Mouse (Mus musculus): Measurements from ENCODE around the gene Cabp2.

Gene Cabp2

DNA sequence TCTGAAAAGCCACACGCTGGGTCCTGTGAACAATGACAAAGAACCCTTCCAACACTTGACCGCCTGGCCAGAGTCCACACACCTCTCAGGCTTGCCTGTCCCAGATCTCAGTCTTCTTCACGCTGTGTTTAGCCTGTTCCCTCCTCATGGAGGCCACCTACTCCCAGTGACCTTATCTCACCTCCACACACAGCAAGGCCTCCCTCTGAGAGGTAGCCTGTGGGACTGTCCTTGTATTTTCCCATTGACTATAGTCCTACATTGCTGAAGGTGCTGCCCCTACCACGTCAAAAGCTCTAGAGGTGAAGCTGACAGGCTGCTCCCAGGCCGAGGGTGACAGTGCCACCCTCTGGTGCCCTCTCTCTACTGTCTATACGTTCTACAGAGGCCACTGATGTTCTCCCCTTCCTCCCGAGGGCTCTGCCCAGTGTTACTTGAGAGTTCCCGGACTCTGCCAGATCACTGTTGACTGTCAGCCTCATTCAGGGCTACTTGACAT lies 818 bp upstream of the Cabp2 start:
- peak; percentile 75 for DNase-seq (ENCODE audit: low read depth, low spot score)

DNA sequence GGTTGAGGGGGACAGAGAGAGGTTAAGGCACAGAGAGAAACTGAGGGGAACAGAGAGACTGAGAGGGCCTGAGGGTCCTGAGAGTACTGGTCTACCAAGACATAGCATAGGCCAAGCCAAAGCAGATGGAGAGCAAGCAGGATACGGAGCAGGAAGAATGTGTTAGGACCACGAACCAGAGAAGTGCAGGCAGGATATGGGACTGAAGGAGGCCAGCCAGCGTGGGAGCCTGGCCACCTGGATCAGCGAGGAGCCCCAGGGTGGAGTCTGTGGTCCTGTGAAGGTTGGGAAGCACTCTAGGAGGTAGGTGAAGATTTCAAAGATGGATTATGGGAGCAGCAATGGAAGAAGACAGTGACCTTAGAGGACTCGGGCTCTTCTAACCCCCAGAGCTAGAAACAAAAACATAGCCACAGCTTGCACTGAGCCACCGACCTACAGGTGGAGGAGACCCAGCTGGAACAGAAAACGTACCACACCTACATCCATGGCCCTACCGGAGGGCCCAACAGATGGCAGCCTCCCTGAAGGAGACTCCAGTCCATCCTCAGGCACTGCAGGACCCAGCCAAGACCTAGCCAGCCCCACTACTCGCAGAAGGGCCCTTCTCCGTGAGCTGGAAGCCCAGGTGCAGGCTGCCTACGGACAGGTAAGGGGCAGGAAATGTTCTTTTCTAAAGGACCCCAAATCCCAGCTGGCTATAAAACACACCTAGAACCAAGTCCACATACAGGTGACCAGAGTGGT lies 1.0 kb downstream of the Cabp2 start:
- DNase-seq (ENCODE audit: low read depth, low spot score): no peak

DNA sequence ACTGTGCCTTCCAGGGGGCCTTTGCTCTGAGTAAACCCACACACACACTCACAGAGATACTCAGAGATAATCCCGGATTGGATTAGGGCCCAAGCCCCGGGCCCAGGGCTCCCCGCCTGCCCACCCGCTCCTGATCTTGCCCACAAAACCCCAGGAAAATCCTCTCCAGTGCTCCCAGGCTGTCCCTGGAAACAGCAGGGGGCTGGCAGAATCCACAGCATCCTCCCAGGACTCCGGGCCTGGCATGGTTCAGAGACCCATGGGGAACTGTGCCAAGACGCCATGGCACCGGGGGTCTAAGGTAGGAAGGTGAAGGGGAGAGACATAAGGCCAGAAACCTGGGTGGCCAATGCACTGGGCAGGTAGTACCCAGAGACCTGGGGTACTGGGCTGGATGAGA lies 1.9 kb downstream of the Cabp2 start:
- no peak for DNase-seq (ENCODE audit: low read depth, low spot score)

DNA sequence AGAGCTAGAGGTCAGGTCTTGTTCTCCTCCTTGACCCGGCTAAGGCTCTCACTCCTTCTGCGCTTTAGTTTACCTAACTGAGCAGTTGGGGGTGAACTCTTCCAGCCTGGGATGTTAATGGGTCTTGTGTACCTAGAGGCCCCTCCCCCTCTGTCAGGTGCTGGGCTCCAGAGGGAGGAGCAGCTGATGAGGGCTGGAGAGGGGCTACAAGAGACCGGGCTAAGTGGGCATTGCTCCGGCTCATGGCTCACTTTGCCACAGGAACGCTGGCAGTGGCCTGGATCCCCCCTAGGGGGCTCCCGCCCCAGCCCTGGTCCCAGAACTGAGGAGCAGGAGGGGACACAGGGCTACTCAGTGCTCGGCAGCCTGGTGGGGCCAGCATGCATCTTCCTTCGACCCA lies 2.4 kb downstream of the Cabp2 start:
- no peak for DNase-seq (ENCODE audit: low read depth, low spot score)

DNA sequence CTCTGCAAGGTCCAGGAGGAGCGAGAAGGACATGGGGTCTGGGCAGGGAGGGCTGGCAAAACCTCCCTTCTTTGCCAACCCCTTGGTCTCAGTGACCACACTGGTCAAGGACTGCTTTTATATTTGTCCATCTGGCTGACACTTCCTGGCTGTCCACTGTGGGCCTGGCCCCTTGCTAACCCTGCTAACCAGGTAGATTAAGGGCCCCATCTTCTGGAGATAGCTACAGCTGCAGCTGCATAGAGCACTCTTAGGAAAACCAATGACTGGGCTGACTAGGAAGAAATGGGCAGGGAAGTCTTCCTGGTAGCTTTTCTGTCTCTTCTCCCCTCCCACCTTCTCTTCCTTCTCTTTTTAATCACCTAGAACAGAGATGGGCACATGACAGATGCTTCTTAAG lies 3.6 kb downstream of the Cabp2 start:
- DNase-seq (ENCODE audit: low read depth, low spot score): no peak

DNA sequence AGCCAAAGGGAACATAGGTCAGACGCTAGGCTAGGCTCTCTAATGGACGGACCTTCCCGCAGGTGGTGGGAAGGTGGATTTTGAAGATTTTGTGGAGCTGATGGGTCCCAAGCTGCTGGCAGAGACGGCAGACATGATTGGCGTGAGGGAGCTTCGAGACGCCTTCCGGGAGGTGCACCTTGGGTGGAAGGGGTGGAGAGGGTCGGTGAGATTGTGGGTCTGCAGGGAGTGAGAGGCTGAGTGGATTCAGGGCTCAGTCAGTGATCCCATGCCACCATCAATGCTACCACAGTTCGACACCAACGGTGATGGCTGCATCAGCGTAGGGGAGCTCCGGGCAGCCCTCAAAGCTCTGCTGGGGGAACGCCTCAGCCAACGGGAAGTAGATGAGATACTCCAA lies 4.8 kb downstream of the Cabp2 start:
- DNase-seq (ENCODE audit: low read depth, low spot score): no peak

DNA sequence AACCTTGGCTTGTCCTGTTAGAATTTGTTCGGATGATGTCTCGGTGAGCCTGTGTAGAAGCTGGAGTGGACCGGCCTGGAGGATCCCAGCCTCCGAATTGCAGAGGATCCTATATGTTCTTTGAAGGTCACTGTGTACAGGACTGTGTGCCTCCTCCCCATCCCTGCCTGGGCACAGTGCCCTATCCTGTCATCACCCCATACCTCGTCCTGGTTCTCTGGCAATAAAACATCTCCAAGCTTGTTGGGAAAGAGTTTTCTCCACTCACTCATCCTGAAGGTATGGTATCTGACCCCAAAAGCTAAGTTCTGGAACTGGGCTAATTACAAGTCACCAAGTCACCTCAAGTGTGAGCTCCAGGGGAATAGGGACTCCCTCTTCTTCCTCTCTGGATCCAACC lies 5.7 kb downstream of the Cabp2 start:
- DNase-seq (ENCODE audit: low read depth, low spot score): no peak

DNA sequence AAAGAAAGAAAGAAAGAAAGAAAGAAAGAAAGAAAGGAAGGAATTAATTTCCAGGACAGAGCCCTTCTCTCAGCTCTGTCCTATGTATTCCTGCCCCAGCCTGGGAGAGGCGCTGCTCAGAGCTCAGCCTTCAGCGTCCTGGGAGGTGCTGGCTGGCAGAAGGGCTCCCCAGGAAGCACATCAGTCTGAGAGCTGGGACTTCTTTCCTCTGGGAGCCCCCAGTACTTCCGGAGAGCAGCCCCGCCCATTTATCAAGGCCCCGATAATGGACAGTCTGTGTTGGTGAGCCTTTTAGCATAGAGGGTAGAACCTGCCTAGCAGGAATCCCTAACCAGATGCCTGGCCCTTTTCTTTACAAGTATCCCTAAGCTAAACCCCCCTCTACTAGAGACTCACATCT lies 6.8 kb downstream of the Cabp2 start:
- no peak for DNase-seq (ENCODE audit: low read depth, low spot score)

DNA sequence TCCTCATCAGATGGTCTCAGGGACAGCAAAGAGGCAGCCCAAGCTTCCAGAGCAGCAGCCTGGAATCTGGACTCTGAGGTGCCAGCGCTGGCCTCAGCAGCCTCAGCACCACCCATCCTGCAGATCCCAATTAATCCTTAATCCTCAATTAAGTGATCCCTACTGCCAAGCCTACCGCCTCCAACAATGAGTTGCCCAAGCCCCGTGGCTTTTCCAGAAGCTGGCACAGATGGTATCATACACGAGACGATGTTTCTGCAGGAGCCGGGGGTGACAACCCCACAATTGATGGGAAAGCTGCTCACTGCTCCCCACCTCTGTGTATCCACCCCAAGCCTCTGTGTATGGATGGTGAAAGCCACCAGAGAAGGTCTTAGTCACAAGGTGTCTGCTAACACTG lies 7.8 kb downstream of the Cabp2 start:
- DNase-seq (ENCODE audit: low read depth, low spot score): no peak

DNA sequence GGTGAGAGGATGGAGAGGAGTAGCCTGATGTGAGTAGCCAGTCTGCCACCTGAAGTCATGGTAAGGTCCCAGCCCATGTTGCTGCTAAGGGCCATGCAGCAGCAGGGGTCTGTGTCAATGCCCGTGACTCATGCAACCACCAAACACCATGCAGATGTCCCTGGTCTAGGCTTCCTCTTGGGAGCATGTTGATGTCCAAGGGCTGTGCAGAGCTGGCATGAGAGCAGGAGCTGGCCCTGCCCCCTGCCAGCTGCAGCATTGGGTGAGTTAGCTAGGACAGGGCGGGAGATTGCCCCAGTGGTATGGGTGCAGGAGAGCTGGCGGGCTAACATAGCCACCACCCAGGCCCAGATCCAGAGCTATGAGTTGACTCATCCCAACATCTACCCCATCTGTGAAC lies 9.1 kb downstream of the Cabp2 start:
- DNase-seq (ENCODE audit: low read depth, low spot score): no peak

DNA sequence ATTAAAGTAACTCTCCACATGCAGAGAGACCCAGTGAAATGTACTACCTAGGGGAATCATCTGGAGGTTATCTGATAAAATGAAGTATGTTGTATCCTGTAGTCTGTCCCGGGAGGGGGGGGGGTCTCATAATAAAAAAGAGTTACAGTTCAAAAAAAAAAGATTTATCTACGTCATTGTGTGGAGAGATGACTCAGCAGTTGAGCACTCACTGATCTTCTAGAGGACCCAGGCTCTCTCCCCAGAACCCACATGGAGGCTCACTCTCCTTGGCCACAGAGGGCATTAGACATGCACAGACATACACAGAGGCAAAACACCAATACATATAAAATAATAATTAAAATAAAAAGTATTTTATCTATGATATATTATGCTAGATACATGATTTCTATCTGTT lies 10.0 kb downstream of the Cabp2 start:
- no peak for DNase-seq (ENCODE audit: low read depth, low spot score)

DNA sequence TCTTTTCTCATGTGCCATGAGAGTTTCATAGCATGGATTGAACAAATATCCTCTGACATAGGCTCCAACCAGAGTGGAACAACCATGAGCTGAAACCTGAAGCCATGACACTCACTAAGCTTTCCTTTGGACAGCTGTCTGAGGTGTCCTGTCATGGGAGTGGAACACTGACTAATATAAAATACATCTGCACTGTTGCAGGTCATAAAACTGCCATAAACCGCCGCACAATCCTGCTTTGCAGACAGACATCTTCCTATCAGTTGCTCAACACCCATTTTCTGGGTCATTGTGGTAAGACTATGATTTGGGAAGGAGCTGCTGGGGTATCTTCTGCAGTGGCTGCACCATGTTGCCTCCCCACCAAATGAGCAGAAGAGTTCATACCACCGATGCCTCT lies 11.4 kb downstream of the Cabp2 start:
- no peak for DNase-seq (ENCODE audit: low read depth, low spot score)

DNA sequence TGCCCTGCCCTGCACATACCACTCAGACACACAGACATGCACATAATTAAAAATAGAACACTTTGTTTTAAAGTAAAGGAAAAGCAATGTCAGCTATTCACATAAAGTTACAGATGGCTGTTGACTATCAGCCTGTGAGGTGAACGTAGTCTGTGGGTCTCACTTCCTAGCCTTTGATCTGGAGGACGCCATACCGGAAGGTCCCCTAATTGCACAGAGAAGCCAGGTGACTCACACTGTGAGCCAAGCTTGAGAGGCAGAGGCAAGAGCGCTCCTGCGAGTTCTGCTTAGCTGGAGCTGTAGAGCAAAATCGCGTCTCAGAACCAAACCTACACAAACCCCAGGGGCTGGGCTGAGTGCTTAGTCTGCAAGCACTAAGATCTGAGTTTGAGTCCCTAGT lies 12.4 kb downstream of the Cabp2 start:
- peak; percentile 75 for DNase-seq (ENCODE audit: low read depth, low spot score)

DNA sequence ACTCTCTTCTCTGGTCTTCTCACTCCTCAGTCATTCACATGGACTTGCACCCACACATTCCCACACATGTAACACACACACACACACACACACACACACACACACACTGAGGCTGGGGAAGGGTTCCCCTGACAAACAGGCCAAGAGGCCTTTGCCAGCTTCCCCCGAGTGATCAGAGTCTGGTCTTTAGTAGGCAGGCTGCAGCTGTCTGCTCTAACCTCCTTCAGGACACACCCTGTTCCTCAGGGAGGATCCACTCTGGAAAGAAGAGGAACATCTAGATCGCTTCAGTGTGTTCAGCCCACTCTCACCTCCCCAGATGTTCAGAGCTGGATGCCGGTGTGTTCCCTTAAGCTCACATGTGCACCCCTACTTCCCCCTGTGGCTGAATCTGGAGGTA lies 13.0 kb downstream of the Cabp2 start:
- no peak for DNase-seq (ENCODE audit: low read depth, low spot score)

DNA sequence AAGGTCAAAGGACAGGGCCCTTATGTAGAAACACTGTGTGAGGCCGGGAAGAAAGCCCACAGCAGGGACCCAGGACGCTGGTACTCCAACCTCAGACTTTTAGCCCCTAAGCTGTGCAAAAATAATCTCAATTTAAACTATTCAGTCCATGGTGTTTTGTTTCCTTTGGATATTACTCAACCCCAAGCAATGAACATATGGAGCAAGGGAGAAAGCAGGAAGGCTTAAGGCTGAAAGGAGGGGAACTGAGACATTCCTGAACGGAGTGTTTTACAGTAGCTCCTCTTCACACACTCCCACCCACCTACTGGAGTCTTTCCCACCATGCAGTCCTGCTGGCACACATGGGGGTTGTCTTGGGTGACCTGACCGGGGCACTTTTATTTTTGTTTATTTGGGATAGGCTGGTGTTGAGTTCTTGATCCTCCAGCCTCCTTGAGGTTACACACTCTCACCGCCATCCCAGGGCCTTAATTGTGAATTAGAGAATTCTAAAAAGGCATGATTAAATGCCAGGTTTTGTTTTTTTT lies 13.5 kb downstream of the Cabp2 start:
- no peak for DNase-seq (ENCODE audit: low read depth, low spot score)

DNA sequence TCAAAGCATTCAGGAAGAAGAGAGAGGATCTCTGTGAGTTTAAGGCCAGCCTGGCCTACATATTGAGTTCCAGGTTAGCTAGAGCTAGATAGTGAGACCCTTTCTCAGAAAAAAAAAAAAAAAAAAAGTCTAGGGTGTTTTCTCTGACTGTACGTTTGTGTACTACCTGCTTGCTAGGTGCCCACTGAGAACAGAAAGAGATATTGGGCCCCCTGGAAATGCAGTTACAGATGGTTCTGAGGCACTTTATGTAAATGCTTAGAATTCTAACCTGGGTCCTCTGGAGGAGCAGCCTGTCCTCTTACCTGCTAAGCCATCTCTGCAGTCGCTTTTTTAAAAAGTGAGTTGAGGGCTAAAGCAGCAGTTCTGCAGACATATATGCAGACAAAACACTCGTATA lies 14.4 kb downstream of the Cabp2 start:
- DNase-seq (ENCODE audit: low read depth, low spot score): no peak

DNA sequence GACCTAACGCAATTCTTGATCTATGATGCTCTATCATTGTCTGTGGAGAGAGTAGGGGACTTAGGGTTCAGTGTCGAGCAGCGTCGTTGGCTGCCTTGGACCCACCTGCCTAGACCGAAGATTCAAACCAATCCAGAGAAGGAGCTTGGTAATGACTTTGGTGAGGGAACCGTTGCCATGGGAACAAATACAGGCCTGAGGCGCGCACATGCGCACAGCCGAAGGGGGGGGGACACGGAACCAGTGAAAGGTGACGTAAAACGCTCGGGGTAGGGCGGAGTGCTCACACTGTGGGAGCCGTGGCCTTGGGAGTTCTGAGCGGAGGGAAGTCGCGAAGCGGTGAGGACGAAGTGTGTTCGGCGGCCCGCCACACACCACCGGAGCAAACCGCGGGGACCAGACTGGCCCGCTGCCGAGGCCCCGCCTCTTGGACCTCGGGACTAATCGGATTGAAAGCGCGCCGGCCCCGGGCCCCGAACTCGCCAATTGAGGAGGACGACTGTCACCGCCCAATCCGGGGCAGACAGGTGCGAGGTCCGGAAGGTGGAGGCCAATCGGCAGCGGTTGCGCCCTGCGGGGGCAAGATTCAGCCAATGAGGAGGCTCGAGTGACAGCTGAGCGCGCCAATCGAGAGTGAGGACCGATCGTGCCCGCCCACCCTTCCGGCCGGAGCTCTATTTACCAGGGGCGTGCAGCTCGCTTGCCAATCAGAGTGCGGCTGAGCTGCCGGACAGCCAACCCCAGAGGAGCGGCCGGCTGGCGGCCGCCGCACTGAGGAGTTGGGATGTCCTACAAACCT lies 15.5 kb downstream of the Cabp2 start, which contains the start of gene Cdk2ap2:
Cdk2ap2 (plus strand) TSS at position 541 of the 799 bp plus-strand sequence.
- peak; percentile 99 for DNase-seq (ENCODE audit: low read depth, low spot score)

DNA sequence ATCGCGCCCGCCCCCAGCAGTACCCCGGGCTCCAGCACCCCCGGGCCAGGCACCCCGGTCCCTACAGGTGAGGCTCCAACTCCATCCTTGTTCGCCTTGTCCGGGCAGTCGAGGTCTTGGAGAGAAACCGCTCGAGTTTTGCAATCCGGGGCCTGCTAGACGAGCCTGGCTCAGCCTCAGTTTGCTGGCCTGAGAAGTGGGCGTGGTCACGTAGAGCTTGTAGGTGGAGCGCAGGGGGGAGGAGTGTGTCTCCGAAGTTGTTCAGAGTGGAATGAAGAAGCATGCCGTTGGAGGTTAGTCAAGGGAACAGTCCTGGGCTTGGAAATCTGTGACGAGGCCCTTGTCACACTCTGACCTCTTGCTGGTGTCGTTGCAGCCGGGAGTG lies 16.1 kb downstream of the Cabp2 start:
- DNase-seq (ENCODE audit: low read depth, low spot score): no peak

DNA sequence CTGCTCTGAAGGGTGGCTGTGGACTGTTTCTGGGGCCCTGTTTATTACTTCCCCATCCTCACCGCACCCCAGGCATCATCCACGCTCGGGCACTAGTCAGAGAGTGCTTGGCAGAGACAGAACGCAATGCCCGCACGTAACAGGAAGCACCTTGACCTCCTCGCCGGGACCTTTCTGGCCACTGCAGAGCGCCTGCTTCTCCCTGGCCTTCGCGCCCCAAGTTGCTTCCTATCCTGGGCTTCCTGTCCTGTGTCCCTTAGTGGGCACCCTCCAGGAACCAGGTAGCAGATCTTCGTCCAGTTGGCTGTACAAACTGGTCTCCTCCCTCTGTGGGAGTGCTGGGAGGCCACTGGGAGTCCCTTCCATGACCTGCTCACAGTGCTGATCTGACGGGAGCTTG lies 17.0 kb downstream of the Cabp2 start:
- DNase-seq (ENCODE audit: low read depth, low spot score): no peak

DNA sequence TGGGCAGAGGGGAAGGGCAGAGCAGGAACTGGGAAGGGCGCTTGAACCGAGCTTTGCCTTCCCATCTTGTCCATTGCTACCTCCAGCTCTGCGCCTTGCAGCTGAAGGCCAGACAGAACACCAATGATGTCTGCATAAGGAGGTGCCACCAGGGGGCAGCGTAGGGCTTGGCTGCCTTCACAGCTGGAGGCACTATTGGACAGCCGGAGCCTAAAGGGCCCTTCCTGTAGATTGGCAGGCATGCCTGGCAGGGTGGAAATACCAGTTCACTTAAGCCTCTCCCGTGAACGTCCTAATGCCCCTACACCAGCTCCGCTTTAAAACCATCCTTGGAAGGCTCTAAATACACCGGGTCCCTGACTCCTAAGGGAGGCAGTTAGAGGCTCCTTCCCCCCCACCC lies 17.7 kb downstream of the Cabp2 start:
- peak; percentile 93 for DNase-seq (ENCODE audit: low read depth, low spot score)

DNA sequence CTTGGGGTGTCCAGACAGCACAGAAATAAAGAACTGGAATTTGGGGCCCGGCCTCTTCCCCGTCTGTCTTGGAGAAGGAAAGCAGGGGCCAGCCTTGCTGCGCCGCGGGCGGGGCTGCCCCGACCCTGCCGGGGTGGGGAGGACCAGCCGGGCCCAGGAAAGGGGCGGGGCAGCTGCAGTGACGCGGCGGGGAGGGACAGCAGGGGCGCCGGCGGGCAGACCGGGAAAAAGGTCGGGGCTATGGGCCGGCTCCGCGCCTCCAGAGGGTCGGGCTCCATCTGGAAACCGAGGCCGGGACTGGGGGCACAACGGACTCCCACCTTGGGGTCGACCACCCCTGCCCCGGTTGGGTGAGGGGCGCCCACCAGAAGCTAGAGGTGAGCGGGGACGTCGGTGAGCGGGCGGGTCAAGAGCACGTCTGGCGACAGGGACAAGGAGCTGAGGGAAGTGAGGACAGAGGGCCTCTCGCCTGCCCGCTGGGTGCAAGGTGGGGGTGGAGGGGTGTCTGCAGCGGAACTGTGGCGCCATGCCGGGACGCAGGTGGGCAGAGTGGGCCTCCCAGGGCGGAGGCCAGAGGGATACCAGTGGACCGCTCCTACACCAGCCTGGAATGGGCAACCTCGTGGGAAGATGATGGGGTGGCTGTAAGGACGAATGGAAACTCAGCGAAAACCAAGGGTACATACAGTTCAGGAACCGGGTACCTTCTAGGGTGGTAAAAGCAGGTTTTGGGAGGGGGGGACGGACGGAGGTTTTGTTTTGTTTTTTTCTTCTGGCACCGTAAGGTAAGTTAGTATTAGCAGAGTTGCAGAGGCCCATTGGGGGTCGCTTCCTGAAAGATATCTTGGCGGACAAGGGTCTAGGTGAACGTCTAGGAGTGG lies 18.7 kb downstream of the Cabp2 start, which contains the start of gene Pitpnm1:
Pitpnm1 (plus strand) TSS at position 162 of the 881 bp plus-strand sequence.
- DNase-seq (ENCODE audit: low read depth, low spot score): peak; percentile 82

Data from CD4-positive helper T cell, adult 2 months (primary cell).